Mouse (Mus musculus) cerebellum, postnatal 14 days (tissue): ENCODE measurements at regions not wholly inside any gene's neighbourhood (a gene's known extent, or its start where the extent isn't known, plus 50 kb on each side); places are given as distances from the start of the nearest gene placed in this dataset.
"Not testable (repeated sequence)": the region's sequence is repeated elsewhere in the genome, so short reads cannot be mapped to it uniquely, and the experiment has no call there.

Source experiments
- DNase-seq, 2 experiments: peaks; one replicate each; pipeline ENCODE4 v3.0.0; 2021; ENCODE audit warnings: mixed read lengths in 2 of 2

- not testable (repeated sequence) for DNase-seq
Observed at GRCm38 (mm10) chr17:27279491-27280288, 75.4 kb upstream of the Lemd2 start.

DNA sequence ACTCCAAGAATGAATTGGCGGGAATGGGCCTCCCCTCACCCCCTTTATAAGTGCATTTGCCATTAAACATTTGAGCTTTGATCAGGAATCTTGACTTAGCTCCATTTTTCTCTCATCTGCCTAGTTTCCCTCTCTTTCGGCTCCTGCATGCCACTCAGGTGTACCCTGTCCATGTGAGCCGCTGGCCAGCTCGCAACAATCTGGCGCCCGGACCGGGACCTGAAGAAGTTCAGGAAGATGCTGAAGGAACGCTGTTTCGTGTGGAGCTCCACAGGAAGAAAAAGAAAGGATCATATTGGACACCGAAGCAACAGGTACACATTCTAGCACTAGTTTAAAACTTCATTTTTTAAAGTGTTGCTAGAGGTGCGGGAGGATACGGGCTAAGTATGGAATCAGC is 73.5 kb upstream of the Lemd2 start:
- not testable (repeated sequence) for DNase-seq

DNA sequence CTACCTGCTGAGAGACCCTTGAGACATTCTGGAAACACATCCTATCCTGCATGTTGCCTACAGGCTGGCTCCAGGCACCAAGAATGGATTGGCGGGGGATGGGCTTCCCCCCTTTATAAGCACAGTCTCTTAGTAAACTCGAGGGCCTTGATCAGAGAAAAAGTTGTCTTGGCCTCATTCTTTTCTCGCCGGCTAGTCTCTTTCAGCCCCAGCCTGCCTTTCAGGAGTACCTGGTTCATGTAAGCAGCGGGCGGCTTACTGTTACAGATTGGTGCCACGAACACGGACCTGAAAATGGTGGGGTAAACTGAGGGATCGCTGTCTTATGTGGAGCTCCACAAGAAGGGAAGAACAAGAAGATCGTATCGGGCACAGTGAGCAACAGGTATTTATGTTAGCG is 67.5 kb upstream of the Lemd2 start:
- DNase-seq = not testable (repeated sequence)

DNA sequence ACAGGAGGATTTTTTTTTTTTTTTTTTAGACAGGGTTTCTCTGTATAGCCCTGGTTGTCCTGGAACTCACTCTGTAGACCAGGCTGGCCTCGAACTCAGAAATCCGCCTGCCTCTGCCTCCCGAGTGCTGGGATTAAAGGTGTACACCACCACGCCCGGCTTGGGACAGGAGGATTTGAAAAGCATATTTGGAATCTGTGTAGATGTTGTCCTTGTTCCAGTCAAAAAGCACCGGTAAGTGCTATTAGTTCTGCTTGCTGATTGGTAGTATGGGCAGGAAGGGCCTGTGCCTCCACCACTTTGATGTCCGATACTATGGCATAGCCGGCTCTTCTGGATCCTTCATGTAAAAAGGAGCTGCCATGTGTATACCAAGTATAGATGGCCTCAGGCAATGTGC is 66.5 kb upstream of the Lemd2 start:
- DNase-seq = not testable (repeated sequence)

GRCm38 (mm10) chr17:27264607-27265006 is 60.3 kb upstream of the Lemd2 start:
- not testable (repeated sequence) for DNase-seq

DNA sequence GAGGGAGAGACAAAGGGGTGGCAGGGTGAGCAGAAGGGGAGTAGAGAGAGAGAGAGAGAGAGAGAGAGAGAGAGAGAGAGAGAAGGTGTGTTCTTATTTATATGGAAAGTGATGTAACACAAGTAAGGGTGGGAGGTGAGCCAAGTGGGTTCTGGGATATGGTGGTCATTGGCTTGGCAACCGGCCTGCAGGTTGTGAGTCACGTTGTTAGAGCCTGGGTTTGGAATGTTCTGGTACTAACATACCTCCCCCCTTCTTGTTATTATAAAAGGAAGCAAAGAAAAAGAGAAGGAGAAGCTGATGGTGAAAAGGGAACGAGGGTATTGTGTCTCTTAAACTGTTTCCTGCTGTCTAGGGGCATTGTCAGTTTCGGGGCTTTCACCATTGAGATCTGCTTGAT is 58.3 kb upstream of the Lemd2 start:
- DNase-seq = peak in 1 of 2 experiments; percentile 46

GRCm38 (mm10) chr17:27261981-27262380 is 57.7 kb upstream of the Lemd2 start:
- DNase-seq = no peak

- no peak for DNase-seq
Observed at GRCm38 (mm10) chr17:27261251-27261650, 57.0 kb upstream of the Lemd2 start.

- DNase-seq = peak; percentile 65 to 72
Observed at GRCm38 (mm10) chr17:27260116-27260515, 55.8 kb upstream of the Lemd2 start.

GRCm38 (mm10) chr17:27257345-27257744 is 53.1 kb upstream of the Lemd2 start:
- DNase-seq = peak; percentile 86 to 88

DNA sequence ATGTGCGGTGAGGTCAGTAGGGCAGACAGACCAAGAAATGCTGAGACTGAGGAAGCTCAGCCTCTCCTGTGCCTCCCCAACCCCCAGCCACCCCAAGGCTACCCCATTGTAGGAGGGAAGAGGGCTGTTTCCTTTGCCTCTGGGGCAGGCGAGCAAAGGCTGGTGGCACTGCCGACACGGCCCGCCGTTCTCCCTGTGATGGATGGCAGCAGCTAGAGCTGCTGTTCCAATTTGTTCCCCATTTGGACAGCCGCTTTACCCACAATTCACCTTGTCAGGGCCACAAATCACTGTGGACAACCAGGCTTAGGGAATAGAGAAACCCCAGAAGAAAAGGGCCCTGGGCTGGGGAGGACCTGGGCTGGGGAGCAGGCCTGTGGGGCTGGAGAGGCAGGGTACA is 51.5 kb upstream of the Lemd2 start:
- no peak for DNase-seq
